Mouse (Mus musculus) small intestine, adult 2 months (tissue): ENCODE measurements around the gene Mprip.

Source experiments
- CTCF ChIP-seq: fragments of 200-500 bp; IDR thresholded peaks from 2 replicates; pipeline ENCODE4 v1.5.1; 2012; ENCODE audit warnings: low read depth, mild to moderate bottlenecking, control low read depth, inconsistent platforms, low read length, moderate library complexity, mixed read lengths; ENCODE audit not compliant: insufficient replicate concordance, insufficient read length; ENCODE audit errors: extremely low read depth
- POLR2A ChIP-seq: fragments of 200-500 bp; IDR thresholded peaks from 2 replicates; pipeline ENCODE4 v1.6.1; 2012; ENCODE audit warnings: low read depth, mild to moderate bottlenecking, control low read depth, inconsistent platforms, low read length, moderate library complexity

DNA sequence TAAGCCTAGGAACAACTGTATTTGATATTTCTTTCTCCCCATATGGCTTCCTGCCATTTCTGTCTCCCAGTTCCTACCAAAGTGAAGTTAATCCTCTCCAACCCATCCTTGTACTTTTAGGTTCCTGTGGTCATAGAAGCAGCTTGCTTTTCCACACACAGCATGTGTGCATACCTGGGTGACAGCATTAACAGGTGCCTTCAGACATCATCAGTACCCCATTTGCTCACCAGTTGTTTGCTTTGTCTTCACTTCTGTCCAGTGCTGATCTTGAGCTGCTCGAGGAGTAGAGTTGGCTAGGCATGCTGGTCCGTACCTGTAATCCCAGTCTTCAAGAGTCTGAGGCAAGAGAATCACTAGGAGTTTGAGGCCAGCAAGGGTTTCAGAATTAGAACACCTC, 16.7 kb downstream of the Mprip start:
- no peak for TF ChIP-seq POLR2A
- no peak for TF ChIP-seq CTCF
